Mouse (Mus musculus): ENCODE results near the gene Sez6l2.

- TF ChIP-seq EP300 (IDR thresholded peaks at IDR 0.05; ENCODE audit: low read depth): no peak
- no peak for TF ChIP-seq CTCF (IDR thresholded peaks at IDR 0.05; ENCODE audit: low read depth)
Observed at GRCm38 (mm10) chr7:127020031-127020430, 69.7 kb downstream of the Sez6l2 start.

Measured in liver, postnatal 0 days (tissue).